Mouse (Mus musculus): ENCODE results near the gene Pbx2. TPM values are rescaled to one million over a fixed set of nuclear protein-coding genes. Genes with fewer than 3 reads are reported as not detected.
"Not testable (repeated sequence)": the region's sequence is repeated elsewhere in the genome, so short reads cannot be mapped to it uniquely, and the experiment has no call there.

Pbx2 gene
- 14.9 and 16.7 TPM in 2 replicates for polyA plus RNA-seq (2015; fragmentation: Nextera tagmentation; extraction: Ambion mirVana)

GRCm38 (mm10) chr17:34591029-34591993 lies at the start of gene Pbx2:
Gene Pbx2 (plus strand): TSS chr17:34591266.
- peak within 1 kb of the TSS; percentile 94 for H3K9ac ChIP-seq
- H3K27me3 ChIP-seq, result no peaks in the 10 kb centered on the region
- H3K27ac ChIP-seq, result peak within 1 kb of the TSS; percentile 100
- H3K4me2 ChIP-seq, result peak within 1 kb of the TSS; percentile 72
- peak; percentile 40 for ATAC-seq (replicated peaks; ENCODE audit: low FRiP score)
- H3K4me1 ChIP-seq, result peaks cover 82% of the 10 kb centered on the region
- H3K9me3 ChIP-seq (replicated peaks), result no peaks in the 10 kb centered on the region
- peaks cover 24% of the 10 kb centered on the region for H3K36me3 ChIP-seq
- WGBS, result 2% methylated on average over 21 of the region's 21 CpGs
- H3K4me3 ChIP-seq (replicated peaks), result peak within 1 kb of the TSS; percentile 73

GRCm38 (mm10) chr17:34543567-34543966 lies 47.5 kb upstream of the Pbx2 start:
- WGBS, result 98% methylated on average over 13 of the region's 13 CpGs
- H3K4me3 ChIP-seq (replicated peaks); H3K4me2 ChIP-seq; H3K36me3 ChIP-seq; ATAC-seq (replicated peaks; ENCODE audit: low FRiP score); H3K27me3 ChIP-seq; H3K4me1 ChIP-seq; H3K27ac ChIP-seq; H3K9ac ChIP-seq; H3K9me3 ChIP-seq (replicated peaks): not testable (repeated sequence)

- H3K4me2 ChIP-seq, result no peak overlapping the region
- no peak for ATAC-seq (replicated peaks; ENCODE audit: low FRiP score)
- 92% methylated on average over 1 of the region's 1 CpGs for WGBS
These were observed 44.3 kb upstream of the Pbx2 start for GRCm38 (mm10) chr17:34546797-34547196.

GRCm38 (mm10) chr17:34547601-34548000 lies 43.5 kb upstream of the Pbx2 start:
- no peaks in the 10 kb centered on the region for H3K36me3 ChIP-seq
- WGBS, result 87% methylated on average over 4 of the region's 4 CpGs

More at GRCm38 (mm10) chr17:34546797-34547196, 44.3 kb upstream of the Pbx2 start:
- no peaks in the 10 kb centered on the region for H3K4me1 ChIP-seq
- no peaks in the 10 kb centered on the region for H3K27me3 ChIP-seq
- H3K27ac ChIP-seq, result no peak overlapping the region
- no peak overlapping the region for H3K9ac ChIP-seq
- H3K4me3 ChIP-seq (replicated peaks), result no peak overlapping the region
- H3K36me3 ChIP-seq, result no peaks in the 10 kb centered on the region
- H3K9me3 ChIP-seq (replicated peaks), result no peaks in the 10 kb centered on the region

DNA sequence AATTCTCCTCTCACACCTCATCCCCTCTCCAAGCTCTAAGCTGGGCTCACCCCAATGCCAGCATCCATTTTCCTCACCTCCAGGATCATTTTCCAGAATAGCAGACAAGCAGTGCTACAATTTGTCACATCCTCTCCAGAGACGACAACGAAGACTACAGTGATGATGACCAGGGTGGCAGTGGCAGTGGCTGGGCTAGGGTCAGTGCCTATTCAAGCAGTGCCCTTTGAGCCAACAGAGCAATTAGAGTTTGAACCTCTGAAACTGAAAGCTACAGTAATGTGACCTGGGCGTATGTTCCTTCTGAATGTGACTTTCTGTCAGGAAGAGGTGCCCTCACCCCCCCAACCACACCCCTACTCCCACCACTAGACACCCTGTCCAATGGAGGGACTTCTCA lies 41.9 kb upstream of the Pbx2 start:
- Histone ChIP-seq H3K36me3 (no peaks in the 10 kb centered on the region), H3K9ac (no peak overlapping the region), H3K4me3 (replicated peaks) (no peak overlapping the region), H3K9me3 (replicated peaks) (no peaks in the 10 kb centered on the region), H3K27me3 (no peaks in the 10 kb centered on the region), H3K4me2 (no peak overlapping the region), H3K4me1 (no peaks in the 10 kb centered on the region), H3K27ac (no peak overlapping the region)
- ATAC-seq (replicated peaks; ENCODE audit: low FRiP score), result no peak
- 94% methylated on average over 3 of the region's 3 CpGs for WGBS

More at GRCm38 (mm10) chr17:34547601-34548000, 43.5 kb upstream of the Pbx2 start:
- Histone ChIP-seq H3K9me3 (replicated peaks) (no peaks in the 10 kb centered on the region), H3K9ac (no peak overlapping the region), H3K4me1 (no peaks in the 10 kb centered on the region), H3K27me3 (no peaks in the 10 kb centered on the region), H3K27ac (no peak overlapping the region), H3K4me2 (no peak overlapping the region), H3K4me3 (replicated peaks) (no peak overlapping the region)
- ATAC-seq (replicated peaks; ENCODE audit: low FRiP score), result no peak

DNA sequence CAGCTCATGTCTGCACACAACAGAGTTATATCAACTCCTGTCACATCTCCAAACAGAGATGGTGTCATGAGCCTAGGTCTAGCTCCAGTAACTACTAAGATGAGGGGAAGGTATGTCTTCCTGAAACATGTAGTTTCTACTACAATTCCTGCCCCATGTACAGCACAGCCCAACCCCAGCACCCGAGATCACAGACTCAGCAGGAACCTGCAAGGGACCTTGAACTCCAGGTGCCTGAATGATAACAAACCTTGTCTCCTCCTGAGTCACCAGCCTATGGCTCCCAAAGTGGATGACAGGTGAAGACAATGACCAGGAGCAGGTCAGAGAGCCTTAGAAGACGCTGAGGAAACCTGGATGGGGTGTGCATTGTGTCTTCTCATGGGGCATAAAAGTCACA lies 41.2 kb upstream of the Pbx2 start:
- no peaks in the 10 kb centered on the region for H3K27me3 ChIP-seq
- H3K4me1 ChIP-seq, result no peaks in the 10 kb centered on the region
- 70% methylated on average over 2 of the region's 2 CpGs for WGBS
- no peaks in the 10 kb centered on the region for H3K9me3 ChIP-seq (replicated peaks)
- H3K4me3 ChIP-seq (replicated peaks), result no peak overlapping the region
- ATAC-seq (replicated peaks; ENCODE audit: low FRiP score), result no peak
- no peak overlapping the region for H3K9ac ChIP-seq
- H3K36me3 ChIP-seq, result no peaks in the 10 kb centered on the region
- no peak overlapping the region for H3K27ac ChIP-seq
- H3K4me2 ChIP-seq, result no peak overlapping the region

- H3K27ac ChIP-seq, result no peak overlapping the region
- no peak for ATAC-seq (replicated peaks; ENCODE audit: low FRiP score)
- no peaks in the 10 kb centered on the region for H3K4me1 ChIP-seq
- no peak overlapping the region for H3K9ac ChIP-seq
- no peak overlapping the region for H3K4me2 ChIP-seq
- H3K36me3 ChIP-seq, result no peaks in the 10 kb centered on the region
- no peaks in the 10 kb centered on the region for H3K9me3 ChIP-seq (replicated peaks)
- H3K4me3 ChIP-seq (replicated peaks), result no peak overlapping the region
- H3K27me3 ChIP-seq, result no peaks in the 10 kb centered on the region
- WGBS, result 24% methylated on average over 5 of the region's 5 CpGs
These were observed 35.6 kb upstream of the Pbx2 start for GRCm38 (mm10) chr17:34555483-34555882.

DNA sequence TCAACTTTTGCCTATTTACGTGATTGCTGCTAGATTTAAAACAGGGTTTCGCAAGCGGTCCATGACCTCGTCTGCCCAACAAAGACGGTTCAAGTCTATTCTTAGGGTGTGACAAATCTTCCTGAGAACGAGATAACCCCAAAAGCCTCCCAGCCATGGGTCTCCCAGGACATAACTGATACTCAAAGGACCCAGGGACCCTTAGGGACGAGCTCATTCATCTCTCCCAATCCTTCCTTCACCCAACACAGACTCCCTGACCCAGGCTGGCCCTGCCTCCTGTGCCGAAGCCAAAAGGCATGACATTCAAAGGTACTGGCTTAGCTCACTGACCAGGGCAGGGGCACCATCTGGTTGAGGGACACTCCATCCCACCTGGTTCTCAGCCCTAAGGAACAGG lies 34.7 kb upstream of the Pbx2 start:
- Histone ChIP-seq H3K4me3 (replicated peaks) (no peak overlapping the region), H3K36me3 (no peaks in the 10 kb centered on the region), H3K27ac (no peak overlapping the region), H3K4me1 (peaks cover 4% of the 10 kb centered on the region; the same call in 1 of the 2 replicates), H3K9ac (no peak overlapping the region), H3K4me2 (no peak overlapping the region), H3K27me3 (no peaks in the 10 kb centered on the region), H3K9me3 (replicated peaks) (no peaks in the 10 kb centered on the region)
- 87% methylated on average over 8 of the region's 8 CpGs for WGBS
- no peak for ATAC-seq (replicated peaks; ENCODE audit: low FRiP score)

DNA sequence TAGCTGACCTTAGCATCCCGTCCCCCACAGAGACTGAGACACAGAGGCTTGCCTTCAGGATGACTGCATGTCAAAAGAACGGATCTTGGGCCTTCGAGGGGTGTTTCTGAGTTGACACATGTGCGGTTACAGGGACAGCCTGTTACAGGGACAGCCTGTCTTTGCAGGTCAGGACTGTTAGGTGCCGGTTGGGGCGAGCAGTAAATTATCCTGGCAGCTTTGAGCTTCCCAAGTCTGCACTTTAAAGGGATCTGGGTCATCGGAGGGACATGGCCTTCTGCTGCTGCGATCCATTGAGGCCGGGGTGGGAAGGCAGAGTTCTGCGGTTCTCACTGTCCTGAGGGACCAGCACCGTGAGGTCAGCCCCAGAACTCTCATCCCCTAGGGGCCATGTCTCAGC lies 33.7 kb upstream of the Pbx2 start:
- Histone ChIP-seq H3K36me3 (no peaks in the 10 kb centered on the region), H3K9ac (no peak overlapping the region), H3K27me3 (no peaks in the 10 kb centered on the region), H3K4me2 (no peak overlapping the region), H3K4me3 (replicated peaks) (no peak overlapping the region), H3K27ac (peak overlapping the region; percentile 30; the same call in 1 of the 2 replicates), H3K9me3 (replicated peaks) (no peaks in the 10 kb centered on the region), H3K4me1 (peaks cover 4% of the 10 kb centered on the region; the same call in 1 of the 2 replicates)
- no peak for ATAC-seq (replicated peaks; ENCODE audit: low FRiP score)
- 38% methylated on average over 11 of the region's 11 CpGs for WGBS

- 87% methylated on average over 7 of the region's 7 CpGs for WGBS
- H3K27me3 ChIP-seq, result no peaks in the 10 kb centered on the region
- no peak overlapping the region for H3K27ac ChIP-seq
- no peaks in the 10 kb centered on the region for H3K36me3 ChIP-seq
- H3K4me2 ChIP-seq, result no peak overlapping the region
- H3K9ac ChIP-seq, result no peak overlapping the region
- no peak overlapping the region for H3K4me3 ChIP-seq (replicated peaks)
- H3K9me3 ChIP-seq (replicated peaks), result no peaks in the 10 kb centered on the region
- peaks cover 9% of the 10 kb centered on the region for H3K4me1 ChIP-seq
- no peak for ATAC-seq (replicated peaks; ENCODE audit: low FRiP score)
These were observed 31.9 kb upstream of the Pbx2 start for GRCm38 (mm10) chr17:34559116-34559515.

- Histone ChIP-seq H3K4me1 (peaks cover 16% of the 10 kb centered on the region), H3K27me3 (no peaks in the 10 kb centered on the region), H3K27ac (no peak overlapping the region), H3K4me2 (no peak overlapping the region), H3K36me3 (no peaks in the 10 kb centered on the region), H3K9me3 (replicated peaks) (no peaks in the 10 kb centered on the region), H3K9ac (no peak overlapping the region), H3K4me3 (replicated peaks) (no peak overlapping the region)
- 27% methylated on average over 15 of the region's 15 CpGs for WGBS
- no peak for ATAC-seq (replicated peaks; ENCODE audit: low FRiP score)
These were observed 31.2 kb upstream of the Pbx2 start for GRCm38 (mm10) chr17:34559895-34560294.

DNA sequence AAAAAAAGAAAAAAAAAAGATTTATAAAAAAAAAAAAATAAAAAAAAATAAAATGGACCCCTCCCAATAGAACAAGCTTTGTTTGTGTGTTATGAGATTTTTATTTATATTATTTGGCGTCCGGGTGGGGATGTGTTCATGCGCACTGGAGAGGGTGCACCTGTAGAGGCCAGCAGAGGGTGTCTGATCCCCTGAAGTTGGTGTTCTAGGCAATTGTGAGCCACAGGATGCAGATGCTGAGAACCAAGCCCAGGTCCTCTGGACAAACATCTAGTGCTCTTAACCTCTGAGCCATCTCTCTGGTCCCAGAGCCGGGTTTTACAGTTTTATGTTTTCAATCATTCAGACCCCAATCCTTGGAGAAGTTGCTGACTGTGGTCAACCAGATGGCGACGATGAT lies 30.6 kb upstream of the Pbx2 start:
- Histone ChIP-seq H3K9me3 (replicated peaks) (no peaks in the 10 kb centered on the region), H3K4me1 (peaks cover 22% of the 10 kb centered on the region), H3K27ac (no peak overlapping the region), H3K36me3 (no peaks in the 10 kb centered on the region), H3K27me3 (no peaks in the 10 kb centered on the region), H3K4me2 (0 out of 2 replicates have a peak overlapping the region, but pooled peaks have one; percentile 19), H3K9ac (no peak overlapping the region), H3K4me3 (replicated peaks) (no peak overlapping the region)
- 93% methylated on average over 6 of the region's 6 CpGs for WGBS
- ATAC-seq (replicated peaks; ENCODE audit: low FRiP score), result no peak
